Mouse (Mus musculus) adrenal gland, postnatal 14 days (tissue): ENCODE results near the gene Gm3127. TPM values are rescaled to one million over a fixed set of nuclear protein-coding genes. Genes with fewer than 3 reads are reported as not detected.
"Not testable (repeated sequence)": the region's sequence is repeated elsewhere in the genome, so short reads cannot be mapped to it uniquely, and the experiment has no call there.

Experiments
- DNase-seq: peaks from one replicate; pipeline ENCODE4 v3.0.0; 2021; ENCODE audit warnings: mixed read lengths
- long read RNA-seq, 2 experiments: library from polyadenylated mRNA; stranded (forward); transcript quantifications; one replicate each; pipeline ENCODE4 v2.0.0; 2021
- total RNA-seq: library from RNA; stranded (reverse); gene quantifications from 2 replicates; pipeline ENCODE4 v1.2.3, GENCODE M21; 2021

The Gm3127 gene
- not detected in 2 replicates for total RNA-seq
- long read RNA-seq, experiment 1 = 0 reads
- long read RNA-seq, experiment 2 = 0 reads

GRCm38 (mm10) chr14:4164730-4165129 lies at the start of gene Gm3127:
Gene Gm3127, plus strand, starts transcription at chr14:4165030.
- not testable (repeated sequence) for DNase-seq

DNA sequence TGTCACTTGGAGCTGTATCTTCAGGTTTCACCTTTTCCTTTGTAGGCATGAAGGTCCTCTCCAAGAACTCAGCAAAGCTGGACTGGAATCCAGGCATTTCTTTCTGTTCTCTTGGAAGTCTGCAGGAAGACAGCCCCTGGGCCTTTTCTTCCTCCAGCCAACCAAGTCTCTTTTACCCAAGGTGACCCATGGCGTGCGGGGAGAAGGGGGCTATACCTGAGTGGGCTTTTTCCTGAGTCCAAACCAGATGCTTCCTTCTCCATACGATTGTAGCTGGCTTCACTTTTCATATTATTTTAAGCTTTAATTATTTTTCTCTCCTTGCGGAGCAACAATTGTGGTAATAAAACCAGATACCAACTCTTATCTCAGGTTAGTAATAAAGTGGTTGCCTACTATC lies 23.2 kb upstream of the Gm3127 start:
- peak; percentile 3 for DNase-seq

DNA sequence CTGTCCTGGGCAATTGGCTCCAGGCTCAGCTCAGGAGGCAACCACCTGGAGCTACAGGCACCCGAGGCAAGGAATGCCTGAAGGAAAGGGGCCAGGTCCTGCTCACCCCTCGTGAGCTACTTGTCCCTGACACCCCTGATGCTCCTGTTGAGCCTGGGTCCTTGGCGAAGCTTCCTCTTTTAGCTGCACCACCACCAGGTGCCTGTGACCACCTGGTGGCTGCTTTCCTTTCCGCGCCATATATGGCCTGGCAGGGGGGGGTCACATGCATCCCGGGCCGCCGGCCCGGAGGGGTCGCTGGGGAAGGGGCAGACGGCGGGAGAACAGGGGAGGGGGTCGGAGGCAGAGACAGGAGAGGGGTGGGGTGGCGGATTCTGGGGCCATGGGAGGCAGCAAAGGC lies 17.2 kb downstream of the Gm3127 start:
- not testable (repeated sequence) for DNase-seq

- peak; percentile 16 for DNase-seq
Measured at GRCm38 (mm10) chr14:4182491-4183210, 17.8 kb downstream of the Gm3127 start, which contains the start of gene Gm2974. Gene Gm2974, plus strand, starts transcription at chr14:4182576.

DNA sequence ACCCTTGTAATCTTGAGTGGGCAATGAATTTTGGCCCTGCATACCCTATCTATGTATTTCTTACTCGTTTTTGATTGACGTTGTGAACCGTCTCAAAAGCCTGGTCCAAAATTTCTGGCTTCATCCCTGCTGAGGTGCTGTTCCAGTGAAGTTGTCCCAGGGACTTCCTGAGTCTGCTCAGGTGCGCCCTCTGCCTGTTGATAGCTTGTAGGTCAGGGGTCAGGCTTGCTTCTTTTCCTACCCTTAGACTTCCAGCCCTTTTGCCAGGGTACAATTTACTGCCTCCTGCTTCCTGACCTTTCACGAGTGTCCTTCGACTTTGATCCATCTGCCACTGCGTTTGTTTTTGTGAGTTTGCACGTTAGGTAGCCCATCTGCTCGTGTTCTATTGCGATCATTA lies 18.5 kb downstream of the Gm3127 start:
- DNase-seq = not testable (repeated sequence)

Other genes with a start within 250 kb of the Gm3127 start
- not detected in 2 replicates for gene Gm3029, start 233.3 kb upstream of the Gm3127 start, total RNA-seq
- gene Gm3095, start 201.5 kb upstream of the Gm3127 start, total RNA-seq = not detected in 2 replicates
- gene Gm3099, start 166.6 kb upstream of the Gm3127 start, total RNA-seq = not detected in 2 replicates
- gene Gm5796, start 141.1 kb upstream of the Gm3127 start, total RNA-seq = 0.45 and 1.7 TPM in 2 replicates
- 0.26 and 0.37 TPM in 2 replicates for gene Gm3115, start 80.9 kb upstream of the Gm3127 start, total RNA-seq
- 1.4 and 2.1 TPM in 2 replicates for gene Gm8108, start 54.5 kb upstream of the Gm3127 start, total RNA-seq
- not detected in 2 replicates for gene Gm2974, start 17.5 kb downstream of the Gm3127 start, total RNA-seq
- not detected in 2 replicates for gene Gm3138, start 84.6 kb downstream of the Gm3127 start, total RNA-seq
- gene Gm3149, start 152.3 kb downstream of the Gm3127 start, total RNA-seq = not detected in 2 replicates
- gene 2610042L04Rik, start 169.7 kb downstream of the Gm3127 start, total RNA-seq = not detected in 2 replicates
- not detected in 2 replicates for gene Gm3159, start 232.5 kb downstream of the Gm3127 start, total RNA-seq